Mouse (Mus musculus): Measurements from ENCODE around the gene Capn15. TPM values are rescaled to one million over a fixed set of nuclear protein-coding genes. Genes with fewer than 3 reads are reported as not detected.

Gene Capn15
- polyA plus RNA-seq, 1 experiment from 2014 or later = 9.3 TPM

DNA sequence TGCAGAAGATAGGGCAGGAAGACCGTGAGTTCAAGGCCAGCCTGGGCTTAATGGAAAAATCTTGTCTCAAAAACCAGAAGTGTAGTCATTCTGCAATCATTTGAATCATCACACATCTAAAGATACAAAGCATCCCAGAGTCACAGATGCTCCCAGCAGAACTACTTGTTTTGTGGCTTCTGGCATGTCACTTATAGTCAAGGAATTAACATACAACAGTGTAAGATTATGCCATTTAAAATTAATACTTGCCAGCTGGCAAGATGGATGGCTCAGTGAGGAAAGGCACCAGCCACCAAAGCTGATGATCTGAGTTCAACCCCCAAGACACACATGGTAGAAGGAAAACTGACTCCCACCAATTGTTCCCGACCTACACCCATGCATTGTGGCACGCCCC is 31.4 kb upstream of the Capn15 start:
- Histone ChIP-seq H3K4me3 (no peak overlapping the region), H3K9ac (no peak overlapping the region), H3K36me3 (peaks cover 16% of the 10 kb centered on the region), H3K27ac (no peak overlapping the region), H3K9me3 (replicated peaks) (no peaks in the 10 kb centered on the region), H3K27me3 (no peaks in the 10 kb centered on the region), H3K4me2 (no peak overlapping the region), H3K4me1 (replicated peaks) (peaks cover 19% of the 10 kb centered on the region)
- WGBS = 78% methylated on average over 3 of the region's 3 CpGs
- ATAC-seq (replicated peaks; ENCODE audit: insufficient number of reproducible peaks, insufficient read depth, low FRiP score, low read depth) = no peak

DNA sequence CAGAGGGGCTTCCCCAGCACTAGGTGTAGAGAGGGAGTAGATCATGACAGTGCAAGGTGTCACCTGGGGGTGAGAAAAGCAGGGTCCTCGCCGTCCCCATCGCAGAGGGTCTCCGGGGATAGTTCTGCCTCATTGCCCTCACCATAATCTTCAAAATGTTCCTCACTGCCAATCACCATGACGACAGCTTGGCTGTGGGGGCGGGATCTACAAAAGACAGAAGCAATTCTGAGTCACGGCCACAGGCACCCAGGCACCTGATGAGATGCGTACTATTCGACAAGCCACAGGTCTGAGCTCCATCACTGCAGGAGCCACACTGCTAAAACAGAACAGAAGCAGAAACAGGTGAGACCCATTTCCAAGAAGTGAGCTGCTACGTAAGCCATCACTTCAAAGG is 28.1 kb upstream of the Capn15 start:
- peaks cover 25% of the 10 kb centered on the region for H3K4me1 ChIP-seq (replicated peaks)
- ATAC-seq (replicated peaks; ENCODE audit: insufficient number of reproducible peaks, insufficient read depth, low FRiP score, low read depth) = no peak

DNA sequence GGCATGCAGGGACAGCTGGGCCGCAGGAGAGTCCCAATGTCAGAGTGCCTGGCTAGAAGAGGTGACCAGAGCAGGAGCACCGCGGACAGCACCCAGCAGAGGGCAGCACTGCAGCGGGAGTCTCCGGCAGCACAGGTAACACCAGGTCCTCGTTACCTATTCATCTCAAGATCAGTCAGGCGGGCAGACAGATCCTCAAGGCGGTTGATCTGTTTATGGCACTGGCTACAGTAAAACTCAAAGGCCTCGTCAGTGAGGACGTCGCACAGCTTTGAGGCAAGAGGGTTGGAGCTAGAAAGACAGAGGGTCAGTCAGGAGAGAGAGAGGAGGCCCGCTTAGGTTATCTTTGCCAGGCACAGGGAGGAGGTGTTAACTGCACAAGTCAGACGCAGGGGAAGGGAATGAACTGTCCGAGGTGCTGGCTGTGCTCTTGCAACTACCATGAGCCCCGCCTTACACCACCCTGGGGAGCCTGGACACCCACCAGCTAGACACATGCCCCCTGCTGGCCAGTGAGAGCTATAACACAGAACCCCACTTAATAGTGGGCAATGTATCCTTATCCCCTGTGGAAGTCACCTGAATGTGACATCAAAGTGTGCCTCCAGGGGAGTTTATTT is 26.4 kb upstream of the Capn15 start:
- no peaks in the 10 kb centered on the region for H3K27me3 ChIP-seq
- H3K4me2 ChIP-seq = peak overlapping the region; percentile 38; the same call in 1 of the 2 replicates
- H3K4me3 ChIP-seq = peak overlapping the region; percentile 14
- no peak overlapping the region for H3K9ac ChIP-seq
- peaks cover 19% of the 10 kb centered on the region for H3K36me3 ChIP-seq
- H3K4me1 ChIP-seq (replicated peaks) = peaks cover 15% of the 10 kb centered on the region
- 8% methylated on average over 15 of the region's 15 CpGs for WGBS
- ATAC-seq (replicated peaks; ENCODE audit: insufficient number of reproducible peaks, insufficient read depth, low FRiP score, low read depth) = peak; percentile 82
- no peaks in the 10 kb centered on the region for H3K9me3 ChIP-seq (replicated peaks)
- 0 out of 2 replicates have a peak overlapping the region, but pooled peaks have one; percentile 30 for H3K27ac ChIP-seq

More for the DNA sequence above, 28.1 kb upstream of the Capn15 start:
- H3K4me2 ChIP-seq = no peak overlapping the region
- peaks cover 19% of the 10 kb centered on the region for H3K36me3 ChIP-seq
- no peak overlapping the region for H3K9ac ChIP-seq
- H3K27ac ChIP-seq = no peak overlapping the region
- no peaks in the 10 kb centered on the region for H3K9me3 ChIP-seq (replicated peaks)
- 80% methylated on average over 10 of the region's 10 CpGs for WGBS
- H3K27me3 ChIP-seq = no peaks in the 10 kb centered on the region
- no peak overlapping the region for H3K4me3 ChIP-seq

DNA sequence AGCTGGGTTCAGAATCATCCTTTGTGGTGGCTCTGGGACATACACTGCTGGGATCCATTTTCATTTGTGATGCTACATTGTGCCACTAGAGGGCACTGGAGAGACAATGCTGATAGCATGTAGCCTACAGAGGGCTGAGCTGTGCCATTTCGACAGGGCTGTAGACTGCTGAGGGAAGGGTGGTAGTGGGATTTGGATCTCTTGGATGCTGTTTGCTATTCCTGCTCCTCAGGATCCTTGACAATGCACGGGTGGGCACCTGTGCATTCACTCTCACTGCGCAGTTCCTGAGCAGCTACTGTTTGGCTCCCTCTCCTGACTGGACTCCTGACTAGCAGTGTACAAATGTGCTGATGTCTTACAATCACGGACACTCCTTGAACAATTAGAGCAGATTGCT is 23.9 kb upstream of the Capn15 start:
- H3K4me3 ChIP-seq = no peak overlapping the region
- peaks cover 21% of the 10 kb centered on the region for H3K4me1 ChIP-seq (replicated peaks)
- H3K27me3 ChIP-seq = no peaks in the 10 kb centered on the region
- peaks cover 14% of the 10 kb centered on the region for H3K36me3 ChIP-seq
- H3K9me3 ChIP-seq (replicated peaks) = no peaks in the 10 kb centered on the region
- no peak overlapping the region for H3K4me2 ChIP-seq
- peak overlapping the region; percentile 51 for H3K27ac ChIP-seq
- no peak overlapping the region for H3K9ac ChIP-seq
- peak; percentile 44; the same call in 1 of the 2 replicates for ATAC-seq (replicated peaks; ENCODE audit: insufficient number of reproducible peaks, insufficient read depth, low FRiP score, low read depth)
- WGBS = 26% methylated on average over 4 of the region's 4 CpGs

GRCm38 (mm10) chr17:26008787-26009186 is 23.2 kb upstream of the Capn15 start:
- H3K36me3 ChIP-seq = peaks cover 13% of the 10 kb centered on the region

DNA sequence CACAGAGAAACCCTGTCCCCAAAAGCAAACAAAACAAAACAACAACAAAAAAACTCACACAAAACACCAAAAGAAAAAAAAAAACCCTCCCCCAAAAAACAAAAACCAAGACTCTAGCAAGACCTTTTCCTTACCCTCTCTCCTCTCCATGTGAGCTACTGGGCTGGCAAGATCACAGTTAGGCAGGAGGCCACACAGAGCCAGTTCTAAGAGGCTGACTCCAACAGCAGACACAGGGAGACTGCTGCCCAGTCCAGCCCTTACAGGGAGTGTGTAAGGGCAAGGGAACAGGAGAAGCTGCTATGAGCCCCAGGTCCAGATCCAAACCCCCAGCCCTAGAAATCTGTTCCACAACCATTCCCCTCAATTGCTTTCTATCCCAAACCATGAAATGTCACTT is 22.7 kb upstream of the Capn15 start:
- Histone ChIP-seq H3K27ac (peak overlapping the region; percentile 51), H3K4me3 (no peak overlapping the region), H3K9me3 (replicated peaks) (no peaks in the 10 kb centered on the region), H3K36me3 (peaks cover 13% of the 10 kb centered on the region), H3K4me1 (replicated peaks) (peaks cover 21% of the 10 kb centered on the region), H3K27me3 (no peaks in the 10 kb centered on the region), H3K4me2 (0 out of 2 replicates have a peak overlapping the region, but pooled peaks have one; percentile 5), H3K9ac (no peak overlapping the region)
- no peak for ATAC-seq (replicated peaks; ENCODE audit: insufficient number of reproducible peaks, insufficient read depth, low FRiP score, low read depth)

More at GRCm38 (mm10) chr17:26008787-26009186, 23.2 kb upstream of the Capn15 start:
- WGBS = 64% methylated on average over 7 of the region's 7 CpGs
- Histone ChIP-seq H3K27me3 (no peaks in the 10 kb centered on the region), H3K4me2 (0 out of 2 replicates have a peak overlapping the region, but pooled peaks have one; percentile 5), H3K9me3 (replicated peaks) (no peaks in the 10 kb centered on the region), H3K27ac (peak overlapping the region; percentile 51), H3K4me1 (replicated peaks) (peaks cover 21% of the 10 kb centered on the region), H3K4me3 (no peak overlapping the region), H3K9ac (no peak overlapping the region)
- ATAC-seq (replicated peaks; ENCODE audit: insufficient number of reproducible peaks, insufficient read depth, low FRiP score, low read depth) = no peak; the same call in 1 of the 2 replicates

DNA sequence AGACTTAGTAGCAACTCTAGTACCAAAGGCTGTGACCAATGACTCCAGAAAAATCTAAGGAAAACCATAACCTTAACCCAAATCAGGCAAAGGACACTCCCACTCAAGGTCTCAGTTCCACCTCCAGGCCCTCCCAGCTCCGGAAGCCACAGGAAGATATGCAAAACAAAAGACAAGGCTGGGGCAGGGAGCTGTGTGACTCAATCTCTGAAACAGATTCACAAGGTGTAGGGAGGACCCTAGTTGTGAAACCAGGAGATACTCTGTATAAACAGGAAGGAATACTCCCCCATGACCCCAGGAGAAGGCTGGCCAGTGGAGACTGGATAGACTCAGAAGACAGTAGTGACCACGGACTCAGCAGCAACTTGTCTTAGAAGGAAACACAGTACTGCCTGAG is 22.1 kb upstream of the Capn15 start:
- H3K9ac ChIP-seq = no peak overlapping the region
- H3K4me1 ChIP-seq (replicated peaks) = peaks cover 21% of the 10 kb centered on the region
- H3K4me2 ChIP-seq = peak overlapping the region; percentile 5; the same call in 1 of the 2 replicates
- no peak overlapping the region for H3K4me3 ChIP-seq
- 41% methylated on average over 2 of the region's 2 CpGs for WGBS
- no peaks in the 10 kb centered on the region for H3K9me3 ChIP-seq (replicated peaks)
- ATAC-seq (replicated peaks; ENCODE audit: insufficient number of reproducible peaks, insufficient read depth, low FRiP score, low read depth) = 0 out of 2 replicates have a peak, but pooled peaks have one; percentile 36
- H3K36me3 ChIP-seq = peaks cover 15% of the 10 kb centered on the region
- H3K27ac ChIP-seq = peak overlapping the region; percentile 51
- no peaks in the 10 kb centered on the region for H3K27me3 ChIP-seq

DNA sequence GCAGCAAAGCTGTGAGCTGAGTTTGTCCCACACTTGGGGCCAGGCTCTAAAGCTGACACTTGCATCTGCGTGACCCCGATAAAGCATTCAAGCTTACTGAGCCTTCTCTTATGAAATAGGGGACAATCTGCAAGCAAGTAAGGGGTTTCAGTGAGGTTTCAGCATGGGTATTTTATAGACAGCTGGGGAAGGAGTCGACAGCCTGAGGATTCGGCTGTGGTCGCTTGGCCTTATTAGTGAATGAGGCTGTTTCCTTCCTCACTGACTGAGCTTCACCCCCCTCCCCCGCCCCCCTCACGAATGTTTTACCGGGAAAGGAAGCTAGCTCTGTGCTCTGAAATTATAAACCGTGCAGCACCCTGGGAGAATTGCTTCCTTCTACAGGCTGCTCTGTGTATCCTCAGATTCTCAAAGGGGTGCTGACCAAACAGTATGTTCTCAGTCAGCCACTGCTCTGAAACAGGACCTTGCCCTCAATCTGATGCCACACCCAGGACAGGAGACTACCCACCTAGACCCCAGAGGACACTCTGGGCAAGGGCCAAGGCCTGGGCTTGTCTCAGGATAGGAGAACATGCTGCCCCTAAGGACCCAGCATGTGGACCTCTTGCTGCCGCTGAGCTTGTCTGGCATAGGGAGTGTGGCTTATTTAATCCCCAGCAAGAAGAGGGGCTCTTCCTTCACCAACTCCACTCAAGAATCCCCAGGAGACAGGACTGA is 20.3 kb upstream of the Capn15 start:
- Histone ChIP-seq H3K9me3 (replicated peaks) (no peaks in the 10 kb centered on the region), H3K27me3 (no peaks in the 10 kb centered on the region), H3K4me1 (replicated peaks) (peaks cover 13% of the 10 kb centered on the region), H3K4me2 (no peak overlapping the region), H3K4me3 (no peak overlapping the region), H3K9ac (no peak overlapping the region), H3K36me3 (peaks cover 19% of the 10 kb centered on the region), H3K27ac (peak overlapping the region; percentile 51; the same call in 1 of the 2 replicates)
- ATAC-seq (replicated peaks; ENCODE audit: insufficient number of reproducible peaks, insufficient read depth, low FRiP score, low read depth) = no peak
- WGBS = 65% methylated on average over 10 of the region's 10 CpGs

GRCm38 (mm10) chr17:26004711-26005110 is 19.1 kb upstream of the Capn15 start:
- peaks cover 17% of the 10 kb centered on the region for H3K36me3 ChIP-seq
- no peaks in the 10 kb centered on the region for H3K27me3 ChIP-seq
- no peak overlapping the region for H3K27ac ChIP-seq
- peaks cover 13% of the 10 kb centered on the region for H3K4me1 ChIP-seq (replicated peaks)
- H3K9ac ChIP-seq = no peak overlapping the region
- H3K9me3 ChIP-seq (replicated peaks) = no peaks in the 10 kb centered on the region
- no peak overlapping the region for H3K4me2 ChIP-seq
- no peak overlapping the region for H3K4me3 ChIP-seq
- ATAC-seq (replicated peaks; ENCODE audit: insufficient number of reproducible peaks, insufficient read depth, low FRiP score, low read depth) = no peak
- 89% methylated on average over 15 of the region's 15 CpGs for WGBS

DNA sequence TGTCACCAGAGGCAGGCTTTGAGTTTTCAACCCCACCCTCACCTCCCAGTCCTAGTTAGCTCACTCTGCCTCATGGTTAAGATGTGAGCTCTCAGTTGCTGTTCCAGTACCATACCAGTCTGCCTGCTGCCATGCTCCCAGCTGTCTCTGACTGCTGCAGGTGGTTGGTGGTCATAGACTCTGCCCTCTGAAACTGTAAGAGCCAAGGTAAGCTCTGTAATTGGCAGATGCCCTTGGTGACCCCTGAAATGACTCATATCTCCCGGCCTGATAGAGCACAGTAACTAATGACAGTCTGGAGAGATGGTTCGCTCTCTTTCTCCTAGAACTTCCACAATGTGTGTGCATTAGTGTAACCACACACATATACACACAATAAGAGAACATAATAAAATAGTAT is 18.3 kb upstream of the Capn15 start:
- Histone ChIP-seq H3K27me3 (no peaks in the 10 kb centered on the region), H3K9ac (no peak overlapping the region), H3K36me3 (peaks cover 17% of the 10 kb centered on the region), H3K4me2 (no peak overlapping the region), H3K9me3 (replicated peaks) (no peaks in the 10 kb centered on the region), H3K4me3 (no peak overlapping the region), H3K27ac (no peak overlapping the region), H3K4me1 (replicated peaks) (peaks cover 7% of the 10 kb centered on the region; the same call in 1 of the 2 replicates)
- 75% methylated on average over 2 of the region's 2 CpGs for WGBS
- no peak for ATAC-seq (replicated peaks; ENCODE audit: insufficient number of reproducible peaks, insufficient read depth, low FRiP score, low read depth)

DNA sequence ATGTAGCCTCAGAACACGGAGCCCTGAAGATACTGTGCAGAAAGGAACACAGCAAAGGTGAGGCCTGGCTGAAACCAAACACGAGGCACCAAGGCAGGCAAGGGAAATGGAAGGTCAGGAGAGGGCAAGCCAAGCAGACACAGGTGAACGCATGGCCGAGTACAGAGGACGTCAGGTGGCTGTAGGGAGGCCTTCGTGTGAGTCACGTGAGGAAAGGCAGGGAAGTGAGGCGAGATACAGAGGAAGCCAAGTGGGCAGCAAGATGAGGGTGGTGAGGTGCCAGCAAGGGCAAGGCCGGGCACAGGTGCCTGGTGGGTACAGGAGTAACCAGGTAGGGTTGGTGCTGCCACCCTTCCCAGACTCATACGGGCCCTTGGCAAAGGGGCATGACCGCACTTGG is 12.8 kb upstream of the Capn15 start:
- Histone ChIP-seq H3K9me3 (replicated peaks) (no peaks in the 10 kb centered on the region), H3K9ac (no peak overlapping the region), H3K27me3 (no peaks in the 10 kb centered on the region), H3K27ac (no peak overlapping the region), H3K36me3 (peaks cover 24% of the 10 kb centered on the region), H3K4me1 (replicated peaks) (no peaks in the 10 kb centered on the region), H3K4me3 (no peak overlapping the region), H3K4me2 (no peak overlapping the region)
- 85% methylated on average over 11 of the region's 11 CpGs for WGBS
- no peak for ATAC-seq (replicated peaks; ENCODE audit: insufficient number of reproducible peaks, insufficient read depth, low FRiP score, low read depth)
